Mouse (Mus musculus) lung, postnatal 4 days (tissue): ENCODE results near the gene Aunip.
"Not testable (repeated sequence)": the region's sequence is repeated elsewhere in the genome, so short reads cannot be mapped to it uniquely, and the experiment has no call there.

Source experiments
- DNase-seq, 2 experiments: peaks; one replicate each; pipeline ENCODE4 v3.0.0; 2021

Aunip gene

GRCm38 (mm10) chr4:134485151-134485900, 25.5 kb upstream of the Aunip start:
- DNase-seq: no peak

- DNase-seq: no peak
Observed at GRCm38 (mm10) chr4:134488211-134488610, 22.6 kb upstream of the Aunip start.

GRCm38 (mm10) chr4:134489986-134490665, 20.7 kb upstream of the Aunip start:
- no peak for DNase-seq

GRCm38 (mm10) chr4:134491716-134492115, 19.1 kb upstream of the Aunip start:
- DNase-seq: peak; percentile 54 to 64

GRCm38 (mm10) chr4:134494161-134494560, 16.6 kb upstream of the Aunip start:
- peak in 1 of 2 experiments; percentile 8 for DNase-seq

- peak; percentile 62 to 72 for DNase-seq
Observed at GRCm38 (mm10) chr4:134494780-134495545, 15.8 kb upstream of the Aunip start.

GRCm38 (mm10) chr4:134495546-134495923, 15.3 kb upstream of the Aunip start:
- peak; percentile 46 to 55 for DNase-seq

- DNase-seq: peak; percentile 87 to 92
Observed at GRCm38 (mm10) chr4:134496595-134497210, 14.1 kb upstream of the Aunip start, which contains the start of gene Paqr7. Paqr7 (plus strand) TSS chr4:134496697.

GRCm38 (mm10) chr4:134497223-134497622, 13.6 kb upstream of the Aunip start:
- DNase-seq: no peak

GRCm38 (mm10) chr4:134497986-134498731, 12.6 kb upstream of the Aunip start:
- no peak for DNase-seq

GRCm38 (mm10) chr4:134498983-134499382, 11.8 kb upstream of the Aunip start:
- DNase-seq: not testable (repeated sequence)

- DNase-seq: no peak
Observed at GRCm38 (mm10) chr4:134501095-134501494, 9.7 kb upstream of the Aunip start.

GRCm38 (mm10) chr4:134503686-134504357, 7.0 kb upstream of the Aunip start:
- no peak for DNase-seq

- DNase-seq: no peak
Observed at GRCm38 (mm10) chr4:134505303-134505789, 5.5 kb upstream of the Aunip start.

GRCm38 (mm10) chr4:134505966-134506594, 4.7 kb upstream of the Aunip start:
- DNase-seq: no peak

GRCm38 (mm10) chr4:134506713-134507112, 4.1 kb upstream of the Aunip start:
- no peak for DNase-seq

- no peak for DNase-seq
Observed at GRCm38 (mm10) chr4:134510396-134510795, 403 bp upstream of the Aunip start.

- DNase-seq: no peak
Observed at GRCm38 (mm10) chr4:134511730-134512129, 931 bp downstream of the Aunip start.

GRCm38 (mm10) chr4:134512798-134513197, 2.0 kb downstream of the Aunip start:
- DNase-seq: peak; percentile 82 to 84

GRCm38 (mm10) chr4:134514309-134514930, 3.6 kb downstream of the Aunip start:
- peak in 1 of 2 experiments; percentile 31 for DNase-seq
